Mouse (Mus musculus): ENCODE measurements around the gene Tril. TPM values are rescaled to one million over a fixed set of nuclear protein-coding genes. Genes with fewer than 3 reads are reported as not detected.

Tril gene
- polyA plus RNA-seq, 1 experiment from 2014 or later: 23.2 TPM

- Histone ChIP-seq H3K4me1 (peaks cover 6% of the 10 kb centered on the region; the same call in 1 of the 2 replicates), H3K4me2 (no peak overlapping the region), H3K27me3 (no peaks in the 10 kb centered on the region), H3K36me3 (replicated peaks) (no peaks in the 10 kb centered on the region), H3K9ac (no peak overlapping the region), H3K9me3 (no peaks in the 10 kb centered on the region), H3K27ac (no peak overlapping the region), H3K4me3 (replicated peaks) (no peak overlapping the region)
- ATAC-seq (ENCODE audit: low FRiP score): no peak
- 85% methylated on average over 8 of the region's 8 CpGs for WGBS
These were observed 42.1 kb downstream of the Tril start for GRCm38 (mm10) chr6:53778424-53778955.

GRCm38 (mm10) chr6:53768275-53768674, 52.4 kb downstream of the Tril start:
- no peak overlapping the region for H3K27ac ChIP-seq
- H3K27me3 ChIP-seq: no peaks in the 10 kb centered on the region
- 87% methylated on average over 4 of the region's 4 CpGs for WGBS
- no peaks in the 10 kb centered on the region for H3K4me1 ChIP-seq
- no peak for ATAC-seq (ENCODE audit: low FRiP score)
- H3K9ac ChIP-seq: no peak overlapping the region
- H3K9me3 ChIP-seq: no peaks in the 10 kb centered on the region
- no peaks in the 10 kb centered on the region for H3K36me3 ChIP-seq (replicated peaks)
- no peak overlapping the region for H3K4me2 ChIP-seq
- H3K4me3 ChIP-seq (replicated peaks): no peak overlapping the region

- Histone ChIP-seq H3K27ac (no peak overlapping the region), H3K4me1 (no peaks in the 10 kb centered on the region), H3K4me2 (no peak overlapping the region), H3K36me3 (replicated peaks) (no peaks in the 10 kb centered on the region), H3K9me3 (no peaks in the 10 kb centered on the region), H3K9ac (no peak overlapping the region), H3K4me3 (replicated peaks) (no peak overlapping the region), H3K27me3 (0 out of 2 replicates have a peak, but pooled peaks cover 1% of the 10 kb centered on the region)
- no peak for ATAC-seq (ENCODE audit: low FRiP score)
- 75% methylated on average over 10 of the region's 10 CpGs for WGBS
These were observed 54.3 kb downstream of the Tril start for GRCm38 (mm10) chr6:53766243-53766915.

GRCm38 (mm10) chr6:53765731-53766130, 54.9 kb downstream of the Tril start:
- no peak overlapping the region for H3K9ac ChIP-seq
- no peak overlapping the region for H3K4me2 ChIP-seq
- peaks cover 5% of the 10 kb centered on the region for H3K4me1 ChIP-seq
- ATAC-seq (ENCODE audit: low FRiP score): no peak
- no peaks in the 10 kb centered on the region for H3K9me3 ChIP-seq
- no peak overlapping the region for H3K4me3 ChIP-seq (replicated peaks)
- no peaks in the 10 kb centered on the region for H3K36me3 ChIP-seq (replicated peaks)
- H3K27me3 ChIP-seq: 0 out of 2 replicates have a peak, but pooled peaks cover 4% of the 10 kb centered on the region
- 80% methylated on average over 8 of the region's 8 CpGs for WGBS
- no peak overlapping the region for H3K27ac ChIP-seq

Other genes with a start within 250 kb of the Tril start
- gene Cpvl, start 157.8 kb upstream of the Tril start, polyA plus RNA-seq (2016; fragmentation: Nextera tagmentation; extraction: Ambion mirVana): not detected in 2 replicates
- gene Chn2, start 218.7 kb upstream of the Tril start, polyA plus RNA-seq (2016; fragmentation: Nextera tagmentation; extraction: Ambion mirVana): 29.8 and 30.2 TPM in 2 replicates